Mouse (Mus musculus) CH12.LX (cell line): ENCODE measurements at regions not wholly inside any gene's neighbourhood (a gene's known extent, or its start where the extent isn't known, plus 50 kb on each side); places are given as distances from the start of the nearest gene placed in this dataset.

Experiments used
- DNase-seq: peaks from one replicate; pipeline ENCODE4 v3.0.0-alpha.2; 2013; ENCODE audit errors: extremely low read depth
- H3K27ac ChIP-seq: 2 replicates; pipeline ENCODE4 v1.5.1; 2012; ENCODE audit warnings: low read depth, mild to moderate bottlenecking, control low read depth, moderate library complexity; ENCODE audit not compliant: insufficient read depth
- H3K27me3 ChIP-seq: replicated peaks from 2 replicates; pipeline ENCODE3; 2012; ENCODE audit warnings: inconsistent platforms
- H3K36me3 ChIP-seq, 2 experiments: replicated peaks in 1 of 2; 2 replicates each; pipeline versions ENCODE3 to v1.6.1; 2012; ENCODE audit warnings: inconsistent platforms in 1 of 2, low read length in 1 of 2, mild to moderate bottlenecking in 1 of 2, mixed read lengths in 1 of 2, moderate library complexity in 1 of 2; ENCODE audit not compliant: control insufficient read depth in 1 of 2, insufficient read depth in 1 of 2
- H3K4me1 ChIP-seq, 2 experiments: 2 replicates each; pipeline ENCODE4 v1.6.1; 2012; ENCODE audit warnings: inconsistent platforms in 1 of 2, moderate library complexity in 1 of 2; ENCODE audit not compliant: insufficient read depth in 2 of 2, control insufficient read depth in 1 of 2
- H3K4me2 ChIP-seq: 2 replicates; pipeline ENCODE4 v1.6.1; 2012; ENCODE audit warnings: low read depth, mild to moderate bottlenecking, control low read depth; ENCODE audit not compliant: poor library complexity, insufficient read depth, severe bottlenecking
- H3K4me3 ChIP-seq, 3 experiments: fragments of 150-350 bp in 1 of 3; sonication (generic) in 1 of 3; replicated peaks in 1 of 3; 2 replicates each; pipeline versions ENCODE3 to v1.5.1; 2011 to 2012; ENCODE audit warnings: low read depth in 2 of 3, low read length in 2 of 3, mild to moderate bottlenecking in 2 of 3, moderate library complexity in 2 of 3, control low read depth in 1 of 3, improper control_type of control experiment in 1 of 3, inconsistent platforms in 1 of 3, mixed read lengths in 1 of 3; ENCODE audit not compliant: poor library complexity in 1 of 3
- H3K79me2 ChIP-seq: replicated peaks from 2 replicates; pipeline ENCODE4 v1.6.1; 2012; ENCODE audit warnings: mild to moderate bottlenecking, moderate library complexity; ENCODE audit not compliant: control insufficient read depth, poor library complexity, insufficient read depth, severe bottlenecking; ENCODE audit errors: extremely low read depth
- H3K9ac ChIP-seq: 2 replicates; pipeline ENCODE4 v1.6.1; 2012; ENCODE audit warnings: low read depth, mild to moderate bottlenecking, control low read depth, moderate library complexity; ENCODE audit not compliant: insufficient read depth
- H3K9me3 ChIP-seq: replicated peaks from 2 replicates; pipeline ENCODE3; 2012; ENCODE audit warnings: low read length, inconsistent platforms, mixed read lengths
- CHD1 ChIP-seq: IDR thresholded peaks from 2 replicates; pipeline ENCODE4 v1.6.1; 2012; ENCODE audit warnings: low read depth, low read length, improper control_type of control experiment, inconsistent platforms
- CTCF ChIP-seq, 2 experiments: IDR thresholded peaks in 1 of 2; conservative IDR thresholded peaks in 1 of 2; 2 replicates each; pipeline ENCODE4 v1.5.1; 2011 to 2012; ENCODE audit warnings: low read depth in 2 of 2, low read length in 2 of 2, improper control_type of control experiment in 1 of 2, inconsistent platforms in 1 of 2, mild to moderate bottlenecking in 1 of 2, moderate library complexity in 1 of 2
- ELF1 ChIP-seq: IDR thresholded peaks from 2 replicates; pipeline ENCODE4 v1.6.1; 2014; ENCODE audit warnings: low read depth, mild to moderate bottlenecking, inconsistent platforms, low read length, improper control_type of control experiment
- ETS1 ChIP-seq: conservative IDR thresholded peaks from 2 replicates; pipeline ENCODE4 v1.6.1; 2012; ENCODE audit warnings: low read depth, mild to moderate bottlenecking, inconsistent platforms, low read length, improper control_type of control experiment, moderate library complexity
- GABPA ChIP-seq: IDR thresholded peaks from 2 replicates; pipeline ENCODE4 v1.6.1; 2012; ENCODE audit warnings: low read depth, low read length, improper control_type of control experiment, inconsistent platforms; ENCODE audit not compliant: insufficient replicate concordance
- HCFC1 ChIP-seq: IDR thresholded peaks from 2 replicates; pipeline ENCODE4 v1.6.1; 2012; ENCODE audit warnings: low read depth, mild to moderate bottlenecking, inconsistent platforms, low read length, improper control_type of control experiment
- IRF4 ChIP-seq: IDR thresholded peaks from 2 replicates; pipeline ENCODE4 v1.6.1; 2014; ENCODE audit warnings: low read depth, mild to moderate bottlenecking, inconsistent platforms, low read length, improper control_type of control experiment
- MAX ChIP-seq: IDR thresholded peaks from 2 replicates; pipeline ENCODE4 v1.6.1; 2011; ENCODE audit warnings: low read length, improper control_type of control experiment
- MAZ ChIP-seq: IDR thresholded peaks from 2 replicates; pipeline ENCODE4 v1.6.1; 2012; ENCODE audit warnings: low read depth, mild to moderate bottlenecking, inconsistent platforms, low read length, improper control_type of control experiment, moderate library complexity
- MEF2A ChIP-seq: IDR thresholded peaks from 2 replicates; pipeline ENCODE4 v1.6.1; 2014; ENCODE audit warnings: low read depth, mild to moderate bottlenecking, inconsistent platforms, low read length, improper control_type of control experiment, borderline replicate concordance
- NRF1 ChIP-seq: IDR thresholded peaks from 2 replicates; pipeline ENCODE4 v1.6.1; 2014; ENCODE audit warnings: low read depth, mild to moderate bottlenecking, inconsistent platforms, low read length, improper control_type of control experiment, moderate library complexity
- RAD21 ChIP-seq: IDR thresholded peaks from 2 replicates; pipeline ENCODE4 v1.6.1; 2011; ENCODE audit warnings: low read depth, mild to moderate bottlenecking, low read length, improper control_type of control experiment, moderate library complexity
- RCOR1 ChIP-seq: conservative IDR thresholded peaks from 2 replicates; pipeline ENCODE4 v1.6.1; 2012; ENCODE audit warnings: low read depth, mild to moderate bottlenecking, inconsistent platforms, low read length, improper control_type of control experiment
- SMC3 ChIP-seq: IDR thresholded peaks from 2 replicates; pipeline ENCODE4 v1.6.1; 2011; ENCODE audit warnings: low read depth, low read length, improper control_type of control experiment
- TBP ChIP-seq: conservative IDR thresholded peaks from 2 replicates; pipeline ENCODE4 v1.6.1; 2011; ENCODE audit warnings: low read depth, low read length, improper control_type of control experiment
- TCF12 ChIP-seq: IDR thresholded peaks from 2 replicates; pipeline ENCODE4 v1.6.1; 2014; ENCODE audit warnings: low read depth, mild to moderate bottlenecking, inconsistent platforms, low read length, improper control_type of control experiment
- ZMIZ1 ChIP-seq: IDR thresholded peaks from 2 replicates; pipeline ENCODE4 v1.6.1; 2012; ENCODE audit warnings: low read depth, mild to moderate bottlenecking, inconsistent platforms, low read length, improper control_type of control experiment
- dilution Hi-C: fragments of 300-500 bp; cut with MboI; formaldehyde crosslinking; loops from 2 replicates; pipeline ENCODE4 v1.14.3; 2020; ENCODE audit warnings: low sequenced_read_pairs; ENCODE audit not compliant: extremely low pct_unique_long_range_greater_than_20kb, extremely low pct_ligation_motif_present
- in situ Hi-C: fragments of 300-500 bp; cut with MboI; formaldehyde crosslinking; loops from 3 replicates; pipeline ENCODE4 v1.14.3; 2019; ENCODE audit warnings: low sequenced_read_pairs, low pct_ligation_motif_present, low pct_unique_long_range_greater_than_20kb, mixed read lengths

GRCm38 (mm10) chr7:83475438-83476160, 109.1 kb upstream of the Tmc3 start:
- H3K4me3 ChIP-seq, result no peak overlapping the region
- peaks cover 5% of the 10 kb centered on the region for H3K27me3 ChIP-seq
- H3K4me1 ChIP-seq, result peaks cover 0 to 36% of the 10 kb centered on the region in 2 experiments; a peak in 2 of 4 replicates
- peak; percentile 21 for DNase-seq
- dilution Hi-C loops, result no loop called here
- TF ChIP-seq IRF4 (no peak), ETS1 (0 out of 2 replicates have a peak, but pooled peaks have one; percentile 16)
- no peak overlapping the region for H3K4me2 ChIP-seq
- no peak overlapping the region for H3K9ac ChIP-seq
- in situ Hi-C loops, result no loop called here
- no peaks in the 10 kb centered on the region for H3K9me3 ChIP-seq
- no peak overlapping the region for H3K27ac ChIP-seq
- no peaks in the 10 kb centered on the region for H3K36me3 ChIP-seq
- no peaks in the 10 kb centered on the region for H3K79me2 ChIP-seq

- H3K9ac ChIP-seq, result no peak overlapping the region
- dilution Hi-C loops (no loop called here), in situ Hi-C loops (no loop called here)
- peaks cover 5% of the 10 kb centered on the region for H3K27me3 ChIP-seq
- H3K79me2 ChIP-seq, result no peaks in the 10 kb centered on the region
- no peak overlapping the region for H3K4me3 ChIP-seq
- no peak overlapping the region for H3K4me2 ChIP-seq
- no peaks in the 10 kb centered on the region for H3K9me3 ChIP-seq
- H3K4me1 ChIP-seq, result peaks cover 0 to 31% of the 10 kb centered on the region in 2 experiments; a peak in 2 of 4 replicates
- no peak for DNase-seq
- H3K27ac ChIP-seq, result no peak overlapping the region
- no peaks in the 10 kb centered on the region for H3K36me3 ChIP-seq
- TF ChIP-seq TBP, result no peak
- no peak for TF ChIP-seq RAD21
- no peak for TF ChIP-seq CHD1
- TF ChIP-seq HCFC1, result no peak
- no peak for TF ChIP-seq MEF2A
- TF ChIP-seq RCOR1, result no peak
- no peak for TF ChIP-seq ZMIZ1
- no peak for TF ChIP-seq MAZ
- TF ChIP-seq CTCF (conservative IDR thresholded peaks at IDR 0.05 in 1 of 2, IDR thresholded peaks at IDR 0.05 in 1 of 2; ENCODE audit: low read depth in 2 of 2, low read length in 2 of 2), result no peak
- no peak for TF ChIP-seq MAX
- no peak for TF ChIP-seq ETS1
- TF ChIP-seq GABPA, result no peak
- TF ChIP-seq NRF1, result no peak
- TF ChIP-seq SMC3, result no peak
- no peak for TF ChIP-seq ELF1
- TF ChIP-seq TCF12, result no peak
- TF ChIP-seq, all 38 proteins: peak for 0
Measured at GRCm38 (mm10) chr7:83476161-83476495, 108.6 kb upstream of the Tmc3 start.
